Mouse (Mus musculus) right cerebral cortex, postnatal 36 days (tissue): Measurements from ENCODE around the gene Srarp.

Source experiments
- DNase-seq, 2 experiments: peaks; one replicate each; pipeline ENCODE4 v3.0.0; 2022; ENCODE audit warnings: low spot score in 2 of 2, mixed read lengths in 1 of 2

The Srarp gene

DNA sequence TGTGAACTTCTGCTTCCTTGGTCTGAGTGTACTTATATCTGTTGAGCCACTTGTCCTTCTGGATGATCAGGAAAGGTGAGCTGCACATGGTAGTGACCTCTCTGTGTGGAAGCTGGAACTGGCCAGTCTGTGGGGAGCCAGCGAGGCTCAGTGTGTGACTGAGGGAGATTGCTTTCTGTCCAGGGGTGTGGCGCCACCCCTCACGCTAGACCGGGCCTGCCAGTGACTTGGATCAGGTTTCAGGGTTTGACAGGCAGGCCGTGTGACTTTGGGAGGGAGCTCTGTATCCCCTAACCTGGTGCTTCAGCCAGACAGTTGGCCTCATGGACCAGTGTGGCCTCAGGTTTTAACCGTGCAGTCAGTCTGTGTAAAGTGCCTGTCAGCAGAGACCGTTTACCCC lies 22.3 kb upstream of the Srarp start:
- DNase-seq = no peak

DNA sequence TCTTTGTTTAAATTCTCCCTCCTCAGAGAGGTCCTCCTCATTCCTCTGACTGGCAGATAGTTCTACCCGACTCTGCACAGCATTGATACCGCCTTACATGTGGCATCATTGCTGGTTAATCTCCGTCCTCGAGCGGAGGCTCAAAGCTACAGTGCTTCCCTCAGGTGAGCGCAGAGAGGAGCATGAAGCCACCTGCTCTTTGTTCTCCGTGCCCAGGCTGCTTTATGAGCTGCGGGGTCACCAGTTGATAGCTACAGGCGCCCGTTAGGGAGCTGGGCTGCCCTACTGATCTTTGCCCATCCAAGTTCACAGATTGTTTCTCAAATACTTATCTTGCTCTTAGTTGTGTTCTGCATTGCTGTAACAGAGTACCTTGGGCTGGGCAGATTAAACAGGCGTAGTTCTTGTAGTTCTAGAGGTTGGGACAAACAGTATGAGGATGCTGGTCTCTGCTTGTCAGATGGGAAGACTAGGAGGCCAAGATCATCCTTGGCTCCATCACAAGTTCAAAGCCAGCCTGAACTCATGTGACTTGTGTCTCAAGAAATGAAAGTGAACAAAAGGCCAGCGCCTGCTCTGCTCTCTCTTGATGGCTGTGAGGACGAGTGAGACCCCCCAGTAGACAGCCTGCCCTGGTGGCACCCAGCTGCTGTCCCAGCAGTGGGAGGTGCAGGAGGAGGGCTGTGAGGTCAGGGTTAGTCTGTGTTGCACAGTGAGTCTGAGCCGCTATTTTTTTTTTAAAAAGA lies 20.5 kb upstream of the Srarp start:
- DNase-seq = no peak

DNA sequence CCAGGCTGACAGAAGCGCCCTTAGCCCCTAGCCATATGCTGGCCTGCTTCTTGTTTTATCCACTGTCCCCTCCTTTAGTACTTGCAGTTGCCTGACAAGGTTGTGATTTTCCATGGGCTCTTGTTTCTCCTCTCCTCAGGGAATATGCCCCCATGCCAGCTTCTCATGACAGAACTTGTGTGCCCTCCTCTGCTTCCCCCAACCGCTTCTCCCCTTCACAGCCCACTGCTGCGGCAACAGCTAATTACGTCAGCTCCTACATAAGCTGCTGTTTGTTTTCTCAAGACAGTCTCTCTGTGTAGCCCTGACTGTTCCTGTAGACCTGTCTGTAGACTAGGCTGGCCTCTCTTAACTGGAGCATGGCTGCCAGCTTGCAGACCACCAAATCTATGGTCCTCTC lies 19.6 kb upstream of the Srarp start:
- DNase-seq = no peak

DNA sequence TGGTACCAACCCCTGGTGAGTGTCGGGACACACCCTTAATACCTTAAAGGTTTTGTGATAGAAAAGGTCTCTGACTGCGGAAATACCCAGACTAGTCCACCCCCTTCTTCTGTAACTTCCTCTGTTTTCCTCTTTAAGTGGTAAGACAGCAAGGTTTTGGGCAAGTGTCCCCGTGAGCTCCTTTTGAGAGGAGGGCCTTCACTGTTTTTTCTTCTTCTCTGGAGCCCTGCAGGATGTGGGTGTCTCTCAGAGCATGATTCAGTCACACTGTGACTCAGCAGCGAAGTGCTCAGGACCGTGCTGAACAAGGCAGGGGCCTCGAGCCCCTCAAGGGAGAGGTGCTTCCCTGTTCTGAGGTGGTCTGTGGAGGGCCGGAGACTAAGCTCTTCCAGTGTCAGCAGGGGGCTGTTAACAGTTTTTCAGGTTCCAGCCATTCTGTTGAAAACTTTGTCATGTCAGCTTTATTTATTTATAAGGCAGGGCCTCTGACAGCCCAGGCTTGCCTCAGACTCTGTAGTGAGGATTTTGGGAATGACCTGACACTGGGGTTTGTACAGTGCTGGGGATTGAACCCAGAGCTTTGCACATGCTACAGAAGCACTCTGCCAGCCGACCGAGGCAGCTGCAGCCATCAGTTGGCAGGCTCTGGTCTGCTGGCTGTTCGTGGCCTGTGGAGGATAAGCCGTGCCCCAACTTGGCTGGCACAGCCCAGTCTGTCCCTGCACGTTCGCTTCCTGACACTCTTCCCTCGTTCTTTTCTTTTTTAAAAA lies 18.9 kb upstream of the Srarp start:
- DNase-seq = no peak

DNA sequence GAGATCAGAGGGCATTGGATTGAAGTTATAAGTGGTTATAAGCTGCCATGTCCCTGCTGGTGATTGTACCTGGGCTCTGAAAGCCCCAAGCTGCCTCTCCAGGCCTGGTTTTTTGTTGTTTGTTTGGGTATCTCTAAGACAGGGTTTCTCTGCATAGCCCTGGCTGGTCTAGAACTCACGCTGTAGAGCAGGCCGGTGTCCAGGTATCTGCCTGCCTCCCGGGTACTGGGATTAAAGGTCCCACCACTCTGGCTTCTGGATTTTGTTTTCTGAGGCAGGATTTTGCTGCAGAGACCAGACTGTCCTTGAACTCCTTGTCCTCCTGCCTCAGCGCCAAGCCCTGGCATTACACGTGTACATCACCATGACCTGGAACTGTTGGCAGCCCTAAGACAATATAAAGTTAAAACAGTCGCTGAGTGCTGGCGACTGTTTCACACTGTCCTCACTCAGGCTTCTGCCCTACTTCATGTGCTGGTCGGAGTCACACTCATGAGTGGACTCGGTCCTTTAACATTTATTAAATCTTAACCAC lies 16.1 kb upstream of the Srarp start:
- DNase-seq = no peak

DNA sequence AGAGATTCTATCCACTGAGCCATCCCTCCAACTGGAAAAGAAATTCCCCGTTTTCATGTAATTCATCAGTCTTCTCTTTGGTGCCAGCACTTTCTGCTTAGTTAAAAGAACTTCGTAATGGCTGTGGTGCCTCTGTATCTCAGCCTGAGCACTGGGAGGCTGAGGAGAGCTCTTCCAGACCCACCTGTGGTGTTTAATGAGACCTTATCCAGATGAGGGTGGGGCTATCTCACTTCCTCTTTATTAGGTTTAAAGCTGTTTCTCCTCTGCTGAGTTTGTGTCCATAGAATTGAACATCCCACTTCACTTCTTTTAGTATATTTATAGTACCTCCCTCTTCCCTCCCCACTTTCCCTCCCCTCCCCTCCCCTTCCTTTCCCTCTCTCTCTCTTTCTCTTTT lies 15.3 kb upstream of the Srarp start:
- DNase-seq = no peak

DNA sequence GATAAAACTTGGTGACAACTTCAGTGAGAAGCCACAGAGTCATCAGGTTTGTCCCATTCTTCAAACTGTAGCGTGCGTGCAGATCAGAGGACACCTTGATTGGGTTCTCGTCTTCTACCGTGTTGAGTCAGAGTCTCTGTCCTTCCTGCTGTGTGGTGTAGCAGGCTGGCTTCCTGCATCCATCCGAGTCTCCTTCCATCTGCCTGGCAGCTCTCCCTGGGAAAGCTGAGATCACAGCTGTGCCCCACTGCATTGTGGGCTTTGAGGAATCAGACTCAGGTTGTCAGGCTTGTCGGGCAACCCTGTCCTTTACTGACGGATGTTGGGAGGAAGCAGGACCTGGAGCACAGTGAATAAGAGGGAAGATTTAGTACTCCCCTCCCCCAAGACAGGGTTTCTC lies 10.3 kb upstream of the Srarp start:
- DNase-seq = no peak

DNA sequence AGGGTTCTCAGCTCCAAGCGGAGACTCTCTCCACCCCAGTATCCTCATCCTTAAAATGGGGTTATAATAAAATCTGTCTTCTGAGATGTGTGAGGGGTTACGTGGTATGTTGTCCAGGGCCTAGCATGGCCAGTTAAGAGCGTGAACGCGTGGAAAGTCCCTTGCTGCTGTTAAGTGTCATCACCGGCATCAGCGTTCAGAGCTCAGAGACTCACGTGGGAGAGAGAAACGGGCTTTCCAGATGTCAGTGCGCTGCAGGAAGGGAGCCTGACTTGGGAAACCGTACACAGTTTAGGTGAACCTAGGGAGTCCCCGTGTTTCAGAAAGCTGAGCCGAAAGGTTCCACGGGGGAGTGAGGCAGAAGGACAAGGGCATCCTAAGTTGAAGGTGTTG lies 9.4 kb upstream of the Srarp start:
- no peak for DNase-seq

DNA sequence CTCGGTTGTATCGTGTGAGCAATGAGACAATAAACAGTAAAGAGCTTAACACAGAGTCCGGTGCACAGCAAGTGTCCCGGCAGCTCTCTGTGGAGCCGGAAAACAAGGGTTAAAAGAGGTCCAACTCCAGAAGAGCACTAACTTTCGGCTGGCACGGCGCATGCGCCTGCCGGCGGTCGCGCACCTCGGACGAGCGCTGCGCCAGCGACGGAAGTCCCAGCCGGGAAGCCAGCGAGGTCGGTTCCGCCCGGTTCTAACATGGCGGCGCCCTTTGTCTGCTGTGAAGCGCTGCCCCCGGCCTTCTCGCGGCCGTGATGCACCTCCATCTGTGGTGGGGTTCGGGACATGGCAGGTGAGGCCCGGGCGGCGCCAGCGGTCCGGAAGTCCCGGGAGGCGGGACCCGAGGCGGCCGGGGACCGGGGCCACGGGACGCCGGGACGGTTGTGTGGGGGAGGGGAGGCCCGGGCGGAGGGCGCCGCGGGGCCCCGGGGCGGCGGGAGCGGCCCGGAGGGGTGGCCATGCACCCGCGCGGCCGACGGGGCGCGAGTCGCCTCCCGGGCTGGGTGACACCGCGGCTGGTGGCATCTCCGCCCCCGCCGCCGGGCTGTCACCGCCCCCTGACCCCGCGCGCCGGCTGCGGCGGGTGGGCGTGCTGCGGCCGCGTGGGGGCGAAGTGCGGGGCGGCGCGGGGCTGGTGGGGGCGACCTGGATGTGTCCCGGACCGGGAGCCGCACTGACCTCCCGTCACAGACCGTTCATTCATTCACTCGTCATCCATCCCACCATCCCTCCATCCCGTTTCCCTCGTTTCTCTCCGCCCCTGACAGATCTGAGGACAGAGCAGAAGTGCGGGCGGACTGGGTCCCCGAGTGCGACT lies 8.8 kb upstream of the Srarp start, which contains the start of gene Zbtb17:
Gene Zbtb17 (plus strand): TSS at position 204 of the 877 bp plus-strand sequence.
- peak; percentile 79 to 80 for DNase-seq

DNA sequence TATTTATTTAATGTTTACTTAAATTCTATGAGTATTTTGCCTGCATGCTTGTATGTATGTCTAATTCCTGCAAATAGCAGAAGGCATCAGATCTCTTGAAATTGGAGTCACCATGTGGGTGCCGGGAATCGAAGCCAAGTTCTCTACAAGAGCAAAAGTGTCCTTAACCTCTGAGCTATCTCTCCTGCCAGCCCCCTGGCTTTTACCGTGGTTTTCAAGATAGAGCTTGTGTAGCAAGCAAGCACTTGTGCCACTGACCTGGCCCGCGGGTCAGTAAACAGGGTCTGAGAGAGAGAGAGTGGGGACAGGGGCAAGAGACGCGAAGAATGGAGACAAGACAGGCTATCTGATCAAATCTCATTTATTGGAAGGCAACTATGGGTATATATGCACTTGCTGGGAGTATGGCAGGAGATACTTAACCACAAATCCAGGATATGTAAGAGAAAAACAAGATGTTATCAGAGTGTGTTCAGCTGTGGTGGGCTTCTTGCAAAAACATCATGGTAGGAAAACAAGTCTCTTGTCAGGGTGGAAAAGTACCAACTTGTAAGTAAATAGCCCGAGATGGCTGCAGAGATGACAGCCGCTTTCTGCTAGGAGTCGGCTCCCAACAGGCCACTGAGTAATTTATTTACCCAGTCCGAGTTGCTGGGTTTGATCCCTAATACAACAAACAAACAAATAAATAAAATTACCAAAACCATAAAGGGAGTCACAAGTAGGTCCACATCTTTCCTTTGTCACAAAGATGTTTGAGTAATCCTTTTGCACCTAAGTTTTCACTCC lies 7.9 kb upstream of the Srarp start:
- no peak for DNase-seq

DNA sequence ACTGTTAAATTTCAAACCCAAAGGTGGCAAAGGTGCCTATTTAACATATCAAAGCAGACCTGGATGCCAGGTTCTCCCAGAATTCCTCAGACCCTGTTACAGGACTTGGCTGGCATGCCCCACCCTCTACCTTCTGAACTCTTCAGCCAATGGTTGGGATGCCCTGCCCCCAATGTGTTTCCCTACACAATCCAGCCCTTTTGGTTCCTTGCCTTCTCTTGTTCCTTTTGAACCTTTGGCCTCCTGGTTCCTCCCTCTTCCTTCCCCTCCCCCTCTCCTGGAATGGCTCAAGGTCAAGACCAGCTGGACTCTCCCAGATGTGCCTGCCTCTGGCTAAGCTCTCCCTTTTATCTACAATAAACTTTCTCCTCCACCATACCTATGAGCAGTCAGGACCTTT lies 5.0 kb upstream of the Srarp start:
- DNase-seq = no peak

DNA sequence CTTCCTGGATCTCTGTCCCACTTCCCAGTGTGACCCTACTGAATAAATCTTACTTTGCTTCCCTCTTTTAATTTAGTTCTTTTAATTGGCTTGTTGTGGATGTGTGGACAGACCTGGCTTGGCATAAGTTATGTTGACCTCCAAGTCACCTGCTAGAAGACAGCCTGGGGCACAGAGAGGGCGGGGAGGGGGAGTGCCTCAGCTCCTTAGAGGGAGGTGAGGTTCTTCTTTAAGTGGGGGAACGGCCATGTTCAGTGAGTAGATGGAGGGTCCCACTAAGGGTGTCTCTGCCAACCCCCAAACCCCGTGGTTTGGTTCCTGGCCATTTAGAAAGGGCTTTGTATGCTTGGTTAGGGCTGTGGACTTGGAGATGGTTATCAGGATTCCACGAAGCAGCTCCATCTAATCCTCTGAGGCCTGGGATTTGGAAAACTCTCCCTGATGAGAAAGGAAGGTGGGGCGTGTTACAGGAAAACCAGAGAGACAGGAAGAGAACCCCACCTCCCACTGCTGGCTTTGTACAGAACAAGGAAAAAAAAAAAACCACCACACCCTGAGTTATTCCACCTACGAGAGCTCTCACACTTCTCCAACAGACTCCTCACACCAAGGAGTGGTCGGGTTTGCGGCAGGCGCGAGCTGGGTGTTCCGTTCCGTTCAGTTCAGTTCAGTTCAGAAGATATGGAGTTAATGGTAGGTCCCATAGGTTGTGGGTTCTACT lies 3.3 kb upstream of the Srarp start:
- DNase-seq = no peak

DNA sequence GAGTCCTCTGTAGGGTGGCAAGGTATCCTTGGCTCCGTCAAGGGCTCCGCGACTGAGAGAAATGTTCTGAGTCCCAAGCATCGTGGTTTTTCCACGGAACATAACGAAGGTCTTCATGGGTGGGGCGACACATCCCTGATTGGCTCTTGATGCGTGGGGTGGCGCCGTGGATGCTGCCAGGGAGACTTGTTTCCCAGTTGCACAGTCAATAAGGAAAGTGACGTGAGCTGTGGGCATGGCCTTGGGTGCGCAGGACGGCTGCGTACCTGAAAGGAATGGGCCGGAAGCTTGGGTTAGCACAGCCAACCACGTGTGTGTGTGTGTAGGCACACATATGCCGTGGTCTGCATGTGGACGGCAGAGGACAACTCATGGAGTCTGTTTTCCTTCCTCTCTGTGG lies 2.7 kb downstream of the Srarp start:
- DNase-seq = no peak

DNA sequence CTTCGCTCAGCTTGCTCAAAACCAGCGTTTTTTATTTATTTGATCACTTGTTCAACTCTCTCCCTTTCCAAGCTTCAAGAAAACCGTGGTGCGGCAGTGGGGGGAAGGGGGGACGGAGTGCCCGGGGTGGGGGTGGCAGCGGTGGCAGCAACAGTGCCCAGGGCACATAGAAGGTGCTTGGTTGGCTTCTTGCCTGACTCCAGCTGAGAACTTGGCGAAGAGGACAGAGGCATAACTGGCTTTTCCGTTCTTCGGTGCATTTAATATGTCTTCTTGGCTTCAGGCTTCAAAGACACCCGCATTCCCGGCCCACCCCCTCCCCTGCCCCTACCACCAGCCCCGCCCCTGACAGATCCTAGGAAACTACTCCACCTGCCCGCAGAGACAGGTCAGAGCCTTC lies 3.2 kb downstream of the Srarp start:
- DNase-seq = no peak

DNA sequence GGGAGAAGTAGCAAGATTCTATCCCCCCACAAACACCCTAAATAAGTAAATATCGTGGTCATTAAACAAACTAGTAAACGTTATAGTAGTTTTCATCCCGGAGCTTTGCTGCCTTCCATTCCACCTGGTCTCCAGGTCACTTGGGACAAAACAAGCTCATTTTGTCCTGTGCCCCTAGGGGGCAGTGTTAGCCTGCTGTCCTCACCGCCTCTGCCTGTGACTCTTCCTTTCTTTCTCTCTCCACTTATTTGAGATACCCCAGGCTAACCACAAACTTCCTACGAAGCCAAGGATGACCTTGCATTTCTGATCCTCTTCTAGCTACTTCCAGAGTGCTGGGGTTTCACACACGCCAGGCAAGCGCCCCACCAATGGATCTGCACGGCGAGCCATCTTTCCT lies 4.9 kb downstream of the Srarp start:
- peak in 1 of 2 experiments; percentile 45 for DNase-seq

DNA sequence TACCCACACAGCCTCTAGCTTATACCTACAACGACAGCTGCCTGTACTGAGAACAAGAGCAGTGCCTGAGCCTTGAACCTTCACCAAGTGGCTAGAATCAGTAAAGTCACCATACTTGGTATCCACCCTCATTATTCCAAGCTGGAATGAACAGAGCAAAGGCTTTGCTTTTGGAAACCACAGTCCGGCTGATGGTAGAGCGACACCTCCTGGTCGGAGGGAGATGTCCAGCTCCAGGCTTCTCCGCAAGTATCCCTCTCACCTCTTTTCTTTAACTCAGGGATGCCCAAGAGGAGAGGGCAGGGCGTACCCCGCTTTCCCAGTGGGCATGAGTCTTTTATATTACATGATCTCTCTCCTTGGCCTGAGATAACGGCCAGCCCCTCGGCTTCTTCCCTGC lies 6.1 kb downstream of the Srarp start:
- DNase-seq = no peak

DNA sequence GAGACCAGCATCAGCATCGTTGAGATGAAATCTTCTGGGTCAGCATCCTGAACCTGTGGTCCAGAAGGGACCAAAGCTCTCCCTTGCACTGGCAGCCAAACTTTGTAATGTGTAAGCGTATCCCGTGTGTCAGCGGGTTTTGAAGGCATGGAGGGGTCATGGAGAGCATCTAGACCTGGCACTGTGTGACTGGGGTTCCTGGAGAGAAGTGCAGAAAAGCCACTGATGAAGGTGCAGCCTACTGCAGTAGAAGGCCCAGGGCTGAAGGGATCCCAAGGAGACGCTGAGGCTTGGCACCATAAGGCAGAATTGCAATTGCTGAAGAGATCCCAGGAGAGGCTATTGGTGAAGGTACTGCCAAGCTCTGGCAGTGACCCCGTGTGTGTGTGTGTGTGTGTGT lies 6.5 kb downstream of the Srarp start:
- no peak for DNase-seq

DNA sequence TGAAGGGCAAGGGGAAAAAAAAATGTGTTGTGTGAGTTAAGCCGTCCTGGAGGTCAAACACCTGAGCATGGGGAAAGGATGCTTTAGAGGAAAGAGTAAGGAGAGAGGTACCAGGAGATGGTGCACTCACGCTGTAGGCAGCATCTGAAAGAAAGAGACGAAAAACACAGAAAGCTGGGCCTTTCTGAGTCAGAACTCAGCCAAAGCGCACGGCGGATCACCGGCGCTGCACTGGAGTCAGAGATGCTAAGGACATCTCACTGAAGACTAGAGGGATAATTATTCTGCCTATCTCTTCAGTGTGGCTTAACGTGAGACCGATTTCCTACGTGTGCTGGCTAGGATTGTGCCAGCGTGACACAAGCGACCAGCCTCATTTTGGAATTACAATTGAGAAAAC lies 8.0 kb downstream of the Srarp start:
- DNase-seq = no peak

DNA sequence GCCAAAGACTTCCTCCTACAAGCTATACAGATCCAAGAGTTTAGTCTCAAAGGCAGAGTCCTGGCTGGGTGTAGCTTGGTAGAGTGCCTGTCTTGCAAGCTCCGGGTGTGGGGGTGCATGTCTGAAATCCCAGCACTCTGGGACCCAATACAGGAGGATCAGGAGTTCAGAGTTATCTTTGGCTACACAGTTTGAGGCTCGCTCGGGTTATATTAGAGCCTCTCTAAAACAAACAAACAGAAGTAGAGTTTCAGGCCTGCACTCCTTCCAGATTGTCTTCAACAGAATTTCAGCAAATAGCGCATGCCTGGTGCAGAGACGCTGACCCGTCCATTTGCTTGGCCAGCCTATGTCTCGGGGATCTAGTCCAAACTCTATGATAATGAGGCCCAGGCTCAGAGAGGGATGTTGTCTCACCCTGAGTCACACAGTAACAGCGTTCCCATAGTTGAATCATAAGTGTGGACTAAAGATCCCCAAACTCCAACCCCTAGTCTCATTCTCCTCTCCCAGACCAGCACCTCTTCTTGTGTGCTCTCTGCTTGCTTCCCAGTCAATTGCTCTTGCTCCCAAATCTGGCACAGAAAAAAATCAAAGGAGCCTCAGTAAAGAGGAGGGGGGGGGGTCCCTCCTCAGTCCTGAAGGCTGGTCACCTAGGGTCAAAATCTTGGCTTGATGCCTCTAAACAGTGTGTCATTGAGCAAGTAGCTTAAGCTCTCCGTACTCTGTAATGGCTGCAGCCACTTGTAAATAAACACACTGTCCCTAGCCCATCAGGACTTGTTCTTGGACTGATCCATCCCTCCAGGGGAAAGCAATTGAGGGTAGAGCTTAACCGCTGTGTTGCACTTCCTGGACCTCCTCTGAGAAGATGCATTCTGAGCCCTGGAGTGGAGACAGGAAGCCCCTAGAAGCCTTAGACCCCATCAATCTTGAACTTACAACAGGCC lies 8.8 kb downstream of the Srarp start:
- DNase-seq = no peak
